Mouse (Mus musculus) ES-E14 (cell line): ENCODE measurements around the gene Tcf25. TPM values are rescaled to one million over a fixed set of nuclear protein-coding genes. Genes with fewer than 3 reads are reported as not detected.

Experiments
- DNase-seq: peaks from one replicate; pipeline ENCODE4 v3.0.0-alpha.2; 2013; ENCODE audit warnings: low read depth, low spot score
- H3K27ac ChIP-seq: 2 replicates; pipeline ENCODE4 v1.5.1; 2012; ENCODE audit warnings: low read depth, mild to moderate bottlenecking, low read length, moderate library complexity, mixed read lengths; ENCODE audit not compliant: poor library complexity, insufficient read depth, severe bottlenecking
- H3K36me3 ChIP-seq: 2 replicates; pipeline ENCODE4 v1.6.1; 2012; ENCODE audit warnings: mild to moderate bottlenecking, low read length, moderate library complexity, mixed read lengths; ENCODE audit not compliant: control insufficient read depth, poor library complexity, insufficient read depth, severe bottlenecking
- H3K4me1 ChIP-seq, 2 experiments: fragments of 150-350 bp in 1 of 2; sonication (generic) in 1 of 2; 2 replicates each; pipeline ENCODE4 v1.6.1; 2012; ENCODE audit warnings: low read length in 2 of 2, mild to moderate bottlenecking in 1 of 2, mixed read lengths in 1 of 2; ENCODE audit not compliant: control insufficient read depth in 2 of 2, insufficient read depth in 2 of 2, poor library complexity in 1 of 2
- H3K4me3 ChIP-seq, 2 experiments: fragments of 150-350 bp in 1 of 2; sonication (generic) in 1 of 2; 2 replicates each; pipeline ENCODE4 v1.5.1; 2012; ENCODE audit warnings: low read length in 2 of 2, low read depth in 1 of 2, mild to moderate bottlenecking in 1 of 2, mixed read lengths in 1 of 2; ENCODE audit not compliant: insufficient read depth in 1 of 2, poor library complexity in 1 of 2, severe bottlenecking in 1 of 2
- H3K9ac ChIP-seq: 2 replicates; pipeline ENCODE4 v1.6.1; 2012; ENCODE audit warnings: low read depth, mild to moderate bottlenecking, low read length, mixed read lengths; ENCODE audit not compliant: poor library complexity, insufficient read depth, severe bottlenecking
- H3K9me3 ChIP-seq: fragments of 150-350 bp; sonication (generic); 2 replicates; pipeline ENCODE4 v1.6.1; 2012; ENCODE audit warnings: low read depth, mild to moderate bottlenecking, low read length; ENCODE audit not compliant: control insufficient read depth, insufficient read depth
- CHD2 ChIP-seq: IDR thresholded peaks from 2 replicates; pipeline ENCODE4 v1.6.1; 2014; ENCODE audit warnings: mild to moderate bottlenecking, low read depth, low read length, inconsistent platforms
- HCFC1 ChIP-seq: IDR thresholded peaks from 2 replicates; pipeline ENCODE4 v1.6.1; 2012; ENCODE audit warnings: low read length, inconsistent platforms, borderline replicate concordance; ENCODE audit not compliant: insufficient read depth
- MAFK ChIP-seq: IDR thresholded peaks from 2 replicates; pipeline ENCODE4 v1.6.1; 2014; ENCODE audit warnings: mild to moderate bottlenecking, low read depth, low read length, inconsistent platforms; ENCODE audit not compliant: insufficient read depth
- ZC3H11A ChIP-seq: IDR thresholded peaks from 2 replicates; pipeline ENCODE4 v1.6.1; 2012; ENCODE audit warnings: low read depth, mild to moderate bottlenecking, inconsistent platforms, low read length, borderline replicate concordance
- ZNF384 ChIP-seq: IDR thresholded peaks from 2 replicates; pipeline ENCODE4 v1.6.1; 2012; ENCODE audit warnings: low read depth, low read length, inconsistent platforms
- in situ Hi-C, 2 experiments: fragments of 600-800 bp; cut with MboI; formaldehyde crosslinking; loops; one replicate each; pipeline ENCODE4 v1.15.1; 2025; ENCODE audit warnings: low sequenced_read_pairs in 2 of 2, inconsistent platforms in 1 of 2; ENCODE audit not compliant: unreplicated experiment in 2 of 2
- total RNA-seq: library from RNA; depleted of rRNA; stranded (reverse); fragments of 300-350 nt; gene quantifications from 2 replicates; pipeline ENCODE4 v1.2.3, GENCODE M21; 2012

The Tcf25 gene
- total RNA-seq, 1 experiment = 114 TPM

DNA sequence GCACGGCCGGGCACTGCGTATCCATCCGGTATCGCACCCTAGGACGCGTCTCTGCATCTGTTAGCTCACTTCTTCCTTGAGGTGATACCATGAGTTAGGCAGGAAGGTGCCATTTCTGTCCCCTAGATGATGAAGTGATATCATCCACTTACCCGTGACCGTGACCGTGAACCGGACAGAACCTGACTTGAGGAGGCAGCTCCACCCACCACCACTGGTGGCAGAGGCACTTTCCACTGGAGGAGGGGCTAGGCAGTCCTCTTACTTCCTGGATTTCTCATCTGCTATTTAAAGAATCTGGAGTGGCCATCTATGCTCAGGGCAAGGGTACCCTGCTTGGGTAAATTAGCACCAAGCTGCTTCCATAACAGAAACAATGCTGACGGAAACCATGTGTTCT is 30.1 kb upstream of the Tcf25 start:
- H3K4me1 ChIP-seq = peaks cover 3 to 11% of the 10 kb centered on the region in 2 experiments; a peak in 3 of 4 replicates
- H3K4me3 ChIP-seq = no peak overlapping the region
- in situ Hi-C loops = no loop called here
- no peak overlapping the region for H3K27ac ChIP-seq
- H3K36me3 ChIP-seq = peaks cover 3% of the 10 kb centered on the region; the same call in 1 of the 2 replicates
- no peak for TF ChIP-seq CHD2
- no peak for TF ChIP-seq ZC3H11A
- TF ChIP-seq MAFK = no peak
- TF ChIP-seq HCFC1 = no peak
- H3K9me3 ChIP-seq = no peaks in the 10 kb centered on the region
- DNase-seq = no peak
- H3K9ac ChIP-seq = no peak overlapping the region

DNA sequence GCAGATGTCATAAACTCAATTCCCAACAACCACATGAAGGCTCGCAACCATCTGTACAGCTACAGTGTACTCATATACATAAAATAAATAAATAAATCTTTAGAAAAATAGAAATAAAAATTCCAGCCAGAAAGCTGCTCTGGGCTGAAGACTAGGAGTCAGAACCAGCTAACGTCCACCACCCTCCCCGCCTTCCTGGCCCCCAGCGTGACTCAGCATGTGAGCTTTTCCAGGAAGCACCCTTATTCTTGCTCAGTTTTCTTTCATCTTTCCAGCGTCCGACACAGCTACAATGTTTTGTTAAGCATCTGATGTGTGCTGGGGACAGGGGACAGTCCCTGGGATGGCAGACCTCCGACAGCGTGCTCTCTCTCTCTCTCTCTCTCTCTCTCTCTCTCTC is 28.4 kb upstream of the Tcf25 start:
- H3K4me1 ChIP-seq = peaks cover 1 to 5% of the 10 kb centered on the region in 2 experiments; a peak in 1 of 4 replicates
- H3K36me3 ChIP-seq = peaks cover 3% of the 10 kb centered on the region; the same call in 1 of the 2 replicates
- in situ Hi-C loops = no loop called here
- DNase-seq = no peak
- no peak overlapping the region for H3K9ac ChIP-seq
- H3K27ac ChIP-seq = no peak overlapping the region
- TF ChIP-seq HCFC1 = no peak
- TF ChIP-seq MAFK = no peak
- TF ChIP-seq ZC3H11A = no peak
- no peak for TF ChIP-seq CHD2
- TF ChIP-seq ZNF384 = no peak
- H3K9me3 ChIP-seq = no peaks in the 10 kb centered on the region
- no peak overlapping the region for H3K4me3 ChIP-seq

DNA sequence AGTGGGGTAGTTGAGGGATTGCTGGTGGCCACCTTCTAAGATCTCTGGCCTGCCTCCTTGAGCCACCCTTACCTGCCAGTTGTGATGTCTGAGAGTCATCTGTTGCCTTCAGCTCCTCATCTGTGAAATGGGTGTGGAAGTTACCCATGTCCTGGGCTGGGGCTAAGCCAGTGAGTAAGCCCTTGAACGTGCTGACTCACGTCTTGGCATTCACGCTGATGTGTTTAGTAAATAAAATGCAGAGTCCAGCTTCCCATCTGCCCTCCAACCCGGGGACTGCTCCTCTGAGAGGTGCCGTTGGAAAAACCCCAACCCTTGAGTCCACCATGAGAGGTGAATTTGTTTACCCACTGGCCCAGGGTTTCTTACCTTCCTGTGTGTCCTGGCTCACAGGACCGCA is 27.7 kb upstream of the Tcf25 start:
- Histone ChIP-seq H3K4me1 (peaks cover 1 to 5% of the 10 kb centered on the region in 2 experiments; a peak in 1 of 4 replicates), H3K27ac (no peak overlapping the region), H3K36me3 (peaks cover 3% of the 10 kb centered on the region; the same call in 1 of the 2 replicates), H3K4me3 (no peak overlapping the region), H3K9ac (no peak overlapping the region), H3K9me3 (no peaks in the 10 kb centered on the region)
- DNase-seq = no peak
- TF ChIP-seq HCFC1 = no peak
- TF ChIP-seq CHD2 = no peak
- TF ChIP-seq ZC3H11A = no peak
- no peak for TF ChIP-seq ZNF384
- no peak for TF ChIP-seq MAFK
- in situ Hi-C loops = no loop called here

DNA sequence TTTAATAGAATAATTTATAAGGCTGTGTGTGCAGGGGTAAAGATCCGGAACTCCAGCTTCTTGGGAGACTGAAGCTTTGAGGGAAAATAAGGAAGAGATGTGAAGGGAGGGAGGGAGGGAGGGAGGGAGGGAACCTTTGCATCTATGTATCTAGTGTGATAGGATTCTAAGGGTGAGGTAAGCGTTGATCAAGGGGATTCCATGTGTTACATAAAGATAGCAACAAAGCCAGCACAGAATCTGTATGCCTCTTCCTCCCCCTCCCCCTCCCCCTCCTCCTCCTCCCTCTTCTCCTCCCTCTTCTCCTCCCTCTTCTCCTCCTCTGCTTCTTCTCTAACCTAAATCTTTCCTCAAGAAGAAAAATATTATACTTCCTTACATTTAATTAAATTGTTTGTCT is 26.3 kb upstream of the Tcf25 start:
- in situ Hi-C loops = no loop called here
- H3K9ac ChIP-seq = no peak overlapping the region
- H3K4me3 ChIP-seq = no peak overlapping the region
- peaks cover 3% of the 10 kb centered on the region; the same call in 1 of the 2 replicates for H3K36me3 ChIP-seq
- TF ChIP-seq ZNF384 (no peak), CHD2 (no peak), HCFC1 (no peak), MAFK (no peak), ZC3H11A (no peak)
- peaks cover 1 to 5% of the 10 kb centered on the region in 2 experiments; a peak in 1 of 4 replicates for H3K4me1 ChIP-seq
- H3K9me3 ChIP-seq = no peaks in the 10 kb centered on the region
- no peak for DNase-seq
- no peak overlapping the region for H3K27ac ChIP-seq
